Mouse (Mus musculus) cerebellum, postnatal 36 days (tissue): ENCODE results near the gene Ugt1a10.

Experiments
- DNase-seq, 2 experiments: peaks; one replicate each; pipeline ENCODE4 v3.0.0; 2021 to 2022; ENCODE audit warnings: mixed read lengths in 2 of 2

The Ugt1a10 gene

GRCm38 (mm10) chr1:88233421-88234247 lies 178.4 kb downstream of the Ugt1a10 start:
- DNase-seq, result no peak

GRCm38 (mm10) chr1:88234248-88234610 lies 179.0 kb downstream of the Ugt1a10 start:
- no peak for DNase-seq

- DNase-seq, result no peak
These were observed 179.5 kb downstream of the Ugt1a10 start for GRCm38 (mm10) chr1:88234646-88235045.

- DNase-seq, result no peak
These were observed 180.1 kb downstream of the Ugt1a10 start for GRCm38 (mm10) chr1:88235046-88235893.

GRCm38 (mm10) chr1:88235894-88236415 lies 180.8 kb downstream of the Ugt1a10 start:
- DNase-seq, result no peak

- no peak for DNase-seq
These were observed 182.1 kb downstream of the Ugt1a10 start for GRCm38 (mm10) chr1:88237311-88237710.

- DNase-seq, result no peak
These were observed 183.6 kb downstream of the Ugt1a10 start for GRCm38 (mm10) chr1:88238771-88239170.

- no peak for DNase-seq
These were observed 184.9 kb downstream of the Ugt1a10 start for GRCm38 (mm10) chr1:88240072-88240471.

GRCm38 (mm10) chr1:88240579-88240978 lies 185.4 kb downstream of the Ugt1a10 start:
- no peak for DNase-seq

GRCm38 (mm10) chr1:88243861-88244260 lies 188.7 kb downstream of the Ugt1a10 start:
- no peak for DNase-seq

GRCm38 (mm10) chr1:88245881-88246280 lies 190.7 kb downstream of the Ugt1a10 start:
- DNase-seq, result no peak

- no peak for DNase-seq
These were observed 191.2 kb downstream of the Ugt1a10 start for GRCm38 (mm10) chr1:88246386-88246785.

GRCm38 (mm10) chr1:88247660-88248059 lies 192.5 kb downstream of the Ugt1a10 start:
- DNase-seq, result no peak

- no peak for DNase-seq
These were observed 193.5 kb downstream of the Ugt1a10 start for GRCm38 (mm10) chr1:88248658-88249057.

- DNase-seq, result no peak
These were observed 194.4 kb downstream of the Ugt1a10 start for GRCm38 (mm10) chr1:88249596-88249995.

GRCm38 (mm10) chr1:88250023-88250422 lies 194.8 kb downstream of the Ugt1a10 start:
- no peak for DNase-seq

GRCm38 (mm10) chr1:88253106-88253505 lies 197.9 kb downstream of the Ugt1a10 start:
- no peak for DNase-seq

GRCm38 (mm10) chr1:88253540-88253939 lies 198.4 kb downstream of the Ugt1a10 start:
- DNase-seq, result no peak

GRCm38 (mm10) chr1:88254793-88255465 lies 199.7 kb downstream of the Ugt1a10 start:
- DNase-seq, result no peak

- DNase-seq, result no peak
These were observed 200.3 kb downstream of the Ugt1a10 start for GRCm38 (mm10) chr1:88255466-88255857.

GRCm38 (mm10) chr1:88255989-88256754 lies 201.0 kb downstream of the Ugt1a10 start:
- peak in 1 of 2 experiments; percentile 51 for DNase-seq
